Mouse (Mus musculus): ENCODE measurements around the gene Cox10.

Gene Cox10

DNA sequence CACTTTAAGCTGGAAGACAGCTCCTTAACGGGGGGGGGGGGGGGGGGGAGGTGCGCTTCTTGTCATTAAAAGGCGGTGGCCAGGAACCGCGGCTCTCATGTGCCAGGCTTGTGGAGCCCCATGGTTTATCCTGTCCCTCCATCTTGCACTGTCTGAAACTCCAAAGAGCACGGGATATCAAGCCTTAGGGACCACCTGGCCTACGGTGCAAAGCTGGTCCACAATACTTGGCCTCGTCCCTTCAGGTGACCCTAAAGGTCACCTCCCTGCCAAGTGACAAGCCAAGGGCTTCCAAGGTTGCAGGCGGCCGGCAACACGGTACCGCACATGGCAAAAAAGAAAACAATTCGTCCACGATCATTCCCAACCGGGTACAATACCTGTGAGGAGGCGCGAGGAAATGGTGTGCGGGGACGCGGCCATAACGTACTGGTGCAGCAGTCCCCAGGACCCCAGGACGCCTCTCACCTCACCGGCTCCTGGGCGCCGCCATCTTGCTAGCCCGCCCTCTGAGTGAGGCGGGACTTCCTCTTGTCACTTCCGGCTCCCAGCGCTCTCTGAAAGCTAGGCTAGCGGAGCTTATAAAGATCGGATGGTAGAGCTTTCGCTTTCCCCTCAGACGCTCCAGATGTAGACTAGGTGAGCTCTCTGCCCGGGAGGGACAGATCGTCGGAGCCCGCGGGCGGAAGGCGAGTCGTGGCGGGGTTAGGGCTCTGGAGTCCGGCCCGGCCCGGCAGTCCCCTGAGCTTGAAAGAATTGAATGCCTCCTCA is at the start of gene Cox10:
Cox10 (minus strand) TSS at position 513 of the 771 bp plus-strand sequence.
- peak; percentile 92 for DNase-seq

- no peak for DNase-seq
Observed at GRCm38 (mm10) chr11:64128016-64128415, 48.7 kb upstream of the Cox10 start.

DNA sequence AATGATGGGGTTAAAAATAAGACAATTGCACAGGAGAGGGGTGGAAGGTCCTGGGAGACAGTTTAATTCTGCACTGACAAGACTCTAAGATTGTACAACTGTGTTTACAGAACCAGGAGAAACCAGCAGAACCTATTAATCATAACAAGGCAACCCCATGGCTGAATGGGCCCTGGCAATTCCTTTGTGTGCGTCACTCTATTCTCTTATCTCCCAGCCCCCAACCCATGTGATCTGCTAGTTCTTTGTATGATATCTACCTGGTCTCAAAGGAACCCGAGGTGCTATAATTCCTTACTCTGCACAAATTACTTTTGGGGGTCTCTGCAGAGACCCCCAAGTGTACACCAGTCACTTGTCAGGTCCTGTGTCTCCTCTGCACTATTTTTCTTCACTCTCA is 46.2 kb upstream of the Cox10 start:
- no peak for DNase-seq

DNA sequence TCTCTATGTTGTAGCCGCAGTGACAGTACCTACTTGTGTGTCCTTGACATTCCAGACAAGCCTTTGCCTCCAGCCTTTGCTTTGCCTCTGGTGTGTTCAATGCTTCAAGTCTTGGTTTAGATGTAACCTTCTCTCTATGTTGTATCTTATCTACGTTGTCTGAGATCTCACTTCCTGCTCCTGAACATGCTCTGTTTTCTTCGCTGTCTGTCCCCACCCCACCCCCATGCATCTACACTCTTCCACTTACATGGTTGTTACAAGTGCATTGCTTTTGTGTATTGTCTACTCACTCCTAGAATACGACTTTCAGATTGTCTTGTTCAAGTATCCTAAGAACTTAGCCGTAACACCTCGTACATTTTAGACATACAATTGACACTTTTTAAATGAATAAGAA is 43.9 kb upstream of the Cox10 start:
- peak; percentile 15 for DNase-seq

DNA sequence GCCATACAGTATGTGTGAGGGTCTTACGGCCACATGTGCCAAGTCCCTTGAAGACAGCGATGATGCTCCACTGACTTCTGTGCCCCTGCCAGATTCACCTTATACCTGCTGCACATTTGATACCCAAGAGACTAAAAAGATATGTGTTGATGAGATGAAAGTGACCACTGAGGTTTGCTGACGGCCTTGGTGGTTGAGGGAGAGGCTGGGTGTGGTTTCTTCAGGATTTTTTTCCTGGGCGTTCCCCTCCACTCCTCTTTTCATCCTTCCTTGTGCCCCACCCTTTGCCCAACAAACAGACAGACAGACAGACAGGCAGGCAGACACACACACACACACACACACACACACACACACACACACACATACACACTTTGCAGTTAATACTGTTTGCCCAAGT is 37.4 kb upstream of the Cox10 start:
- peak; percentile 7 for DNase-seq

DNA sequence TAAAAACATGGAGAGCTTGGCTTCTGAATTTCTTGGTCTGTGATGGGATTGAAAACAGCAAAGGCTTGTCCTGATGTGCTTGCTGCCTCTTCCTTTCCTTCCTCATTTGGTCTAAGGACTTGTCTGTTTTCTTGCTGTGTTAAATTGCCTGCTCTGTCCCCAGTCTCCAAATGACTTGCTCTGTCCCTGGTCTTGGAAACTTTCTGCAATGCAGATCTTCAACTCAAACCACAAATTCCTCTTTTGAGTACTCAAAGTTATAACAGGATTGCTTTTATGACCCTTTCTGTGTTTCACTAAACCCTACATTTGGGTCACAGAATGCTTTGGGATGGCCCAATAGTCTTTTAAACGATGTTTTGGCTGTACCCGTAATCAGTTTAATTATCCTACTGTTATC is 36.6 kb upstream of the Cox10 start:
- no peak for DNase-seq

DNA sequence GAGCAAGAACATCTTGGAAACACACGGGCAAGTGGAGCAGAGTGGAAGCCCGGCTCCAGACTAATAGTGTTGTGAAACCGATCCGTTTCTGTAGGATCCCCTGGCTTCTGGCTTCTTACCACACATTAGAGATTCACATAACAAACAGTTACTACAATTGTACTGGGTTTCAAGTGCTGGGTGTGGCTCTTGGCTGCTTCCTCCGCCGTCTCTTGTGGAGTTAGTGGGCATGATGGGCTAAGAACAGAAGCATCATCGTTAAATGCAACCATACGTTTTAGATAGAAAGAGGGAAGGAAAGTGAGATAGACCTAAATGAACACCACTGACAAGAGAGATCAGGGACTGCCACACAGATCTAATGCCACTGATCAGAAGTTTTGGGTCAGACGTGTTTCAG is 35.8 kb upstream of the Cox10 start:
- no peak for DNase-seq

GRCm38 (mm10) chr11:64100060-64100459 is 20.8 kb upstream of the Cox10 start:
- DNase-seq = no peak

GRCm38 (mm10) chr11:64093058-64093457 is 13.8 kb upstream of the Cox10 start:
- DNase-seq = no peak

- DNase-seq = no peak
Observed at GRCm38 (mm10) chr11:64091150-64091549, 11.9 kb upstream of the Cox10 start.

GRCm38 (mm10) chr11:64089682-64090081 is 10.4 kb upstream of the Cox10 start:
- DNase-seq = no peak

- peak; percentile 11 for DNase-seq
Observed at GRCm38 (mm10) chr11:64085888-64086287, 6.6 kb upstream of the Cox10 start.

DNA sequence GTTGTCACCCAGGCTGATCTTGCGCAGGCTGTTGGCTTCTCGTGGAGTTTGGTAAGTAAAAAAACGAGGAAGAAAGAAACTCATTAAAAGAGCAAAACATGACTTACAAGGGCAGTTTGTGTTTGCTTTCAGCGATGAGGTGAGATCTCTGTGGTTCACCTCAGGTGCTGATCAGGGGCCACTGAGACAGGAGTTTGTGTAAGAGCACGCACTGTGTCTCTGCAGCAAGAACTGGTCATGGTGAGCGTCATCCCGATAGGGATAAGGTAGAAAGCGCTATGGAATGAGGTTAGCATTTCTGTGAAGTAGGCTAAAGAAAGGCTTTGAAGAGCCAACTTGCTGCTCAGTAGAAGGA is 436 bp upstream of the Cox10 start:
- DNase-seq = no peak

DNA sequence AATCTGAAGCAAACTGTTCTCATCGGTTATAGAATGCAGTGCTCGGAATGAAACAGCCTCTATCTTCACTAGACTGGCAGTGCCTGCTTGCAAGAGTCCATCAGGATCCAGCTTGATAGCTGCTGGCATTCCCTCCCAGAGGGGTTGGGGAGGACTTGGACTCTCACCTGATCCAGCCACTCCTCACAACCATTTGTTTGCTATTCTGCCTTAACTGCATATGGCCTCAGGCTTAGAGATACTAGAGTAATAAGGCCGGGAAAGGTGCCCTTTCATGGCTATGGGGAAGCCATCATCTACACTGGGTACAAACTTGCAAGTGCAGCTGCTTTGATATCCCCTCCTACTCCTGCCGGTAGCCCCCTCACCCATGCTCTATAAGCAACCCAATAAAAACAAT is 3.1 kb downstream of the Cox10 start:
- no peak for DNase-seq

GRCm38 (mm10) chr11:64073379-64073778 is 5.9 kb downstream of the Cox10 start:
- DNase-seq = no peak

DNA sequence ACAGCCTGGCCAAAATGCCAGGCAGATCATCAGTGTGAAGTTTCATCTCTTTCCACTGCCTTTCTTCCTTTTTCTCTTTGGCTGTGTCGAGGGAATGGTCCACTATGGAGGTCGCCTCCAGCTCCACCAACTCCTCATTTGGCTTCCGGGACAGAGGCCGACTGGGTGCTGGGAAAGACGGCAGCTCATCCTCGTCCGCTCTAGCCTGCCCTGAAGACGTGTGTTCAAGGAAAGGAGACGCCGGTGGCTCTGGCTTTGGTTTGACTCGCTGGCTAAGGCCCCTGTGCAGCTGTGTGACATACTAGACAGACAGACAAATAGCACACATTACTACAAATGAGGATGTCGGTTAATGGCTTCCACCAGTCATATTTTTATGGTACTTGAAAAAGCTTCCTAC is 7.7 kb downstream of the Cox10 start:
- DNase-seq = no peak

GRCm38 (mm10) chr11:64066001-64066400 is 13.3 kb downstream of the Cox10 start:
- no peak for DNase-seq

DNA sequence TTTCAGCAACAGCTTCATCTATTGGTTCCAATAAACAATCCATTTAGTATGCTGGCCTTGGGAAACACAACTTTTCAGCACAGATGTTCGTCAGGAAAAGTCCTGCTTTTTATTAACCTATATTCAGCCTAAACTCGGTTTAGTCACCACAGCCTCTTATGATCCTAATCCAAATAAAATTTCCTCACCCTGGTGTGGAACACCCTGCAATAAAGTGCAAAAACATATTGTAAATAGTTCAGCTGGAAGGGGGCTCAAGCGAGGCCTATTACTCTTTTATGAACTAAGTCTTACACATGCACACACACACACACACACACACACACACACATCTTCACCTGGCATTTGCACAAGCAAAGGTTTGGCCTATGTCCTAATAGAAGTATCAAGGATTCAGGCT is 16.1 kb downstream of the Cox10 start:
- no peak for DNase-seq

GRCm38 (mm10) chr11:64062226-64062625 is 17.0 kb downstream of the Cox10 start:
- no peak for DNase-seq

GRCm38 (mm10) chr11:64059305-64059704 is 20.0 kb downstream of the Cox10 start:
- no peak for DNase-seq

GRCm38 (mm10) chr11:64058474-64058873 is 20.8 kb downstream of the Cox10 start:
- no peak for DNase-seq

DNA sequence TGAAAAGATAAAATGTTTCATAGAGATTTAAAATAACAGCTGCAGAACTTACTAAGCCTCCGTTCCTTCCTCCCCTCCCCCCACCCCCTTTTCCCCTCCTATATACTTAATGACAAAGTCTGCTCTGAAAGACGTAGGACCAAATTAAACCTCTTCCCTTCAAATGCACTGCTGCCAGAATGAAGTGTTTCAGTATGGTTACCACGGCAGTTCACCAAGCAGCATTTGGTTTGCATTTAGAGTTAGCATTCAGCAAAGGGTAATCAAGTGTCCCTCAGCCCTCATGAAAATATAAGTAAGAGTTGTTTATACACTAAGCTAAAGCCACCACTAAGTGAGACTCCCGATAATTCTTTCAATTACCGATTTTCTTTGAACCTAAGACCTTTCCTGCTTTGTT is 25.9 kb downstream of the Cox10 start:
- no peak for DNase-seq

DNA sequence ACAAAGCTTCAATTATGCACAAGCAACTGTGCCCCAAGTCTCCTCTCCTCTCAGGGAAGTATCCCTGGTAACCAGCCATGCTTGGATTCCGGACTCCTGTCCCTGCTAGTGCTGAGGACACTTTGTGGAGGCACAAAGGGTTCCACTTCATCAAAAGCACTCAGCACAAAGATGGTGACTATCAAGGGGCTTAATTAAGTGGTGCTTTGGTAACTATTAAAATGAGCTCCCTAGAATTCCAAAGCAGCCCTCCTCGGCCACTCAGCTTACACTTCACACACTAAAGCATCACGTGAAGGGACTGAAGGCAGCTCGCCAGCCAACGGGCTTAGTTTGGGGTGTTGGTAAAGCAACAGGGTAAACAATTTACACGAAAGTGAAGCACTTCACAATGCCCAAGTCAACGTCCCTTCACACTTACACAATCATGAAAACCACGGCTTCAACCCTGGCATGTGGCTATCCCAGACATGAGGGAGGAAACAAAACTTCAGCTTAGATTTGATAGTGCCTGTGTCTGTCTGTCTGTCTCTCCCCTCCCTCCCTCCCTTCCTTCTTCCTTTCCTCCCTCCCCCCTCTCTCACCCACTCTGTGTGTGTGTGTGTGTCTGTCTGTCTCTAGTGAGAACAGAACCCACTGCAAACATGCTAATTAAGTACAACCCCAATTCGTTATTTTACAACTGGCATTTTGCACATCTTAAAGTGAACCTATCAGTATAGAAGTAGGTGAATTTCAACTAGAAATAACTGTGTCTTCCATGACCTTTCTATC is 27.9 kb downstream of the Cox10 start:
- DNase-seq = no peak

DNA sequence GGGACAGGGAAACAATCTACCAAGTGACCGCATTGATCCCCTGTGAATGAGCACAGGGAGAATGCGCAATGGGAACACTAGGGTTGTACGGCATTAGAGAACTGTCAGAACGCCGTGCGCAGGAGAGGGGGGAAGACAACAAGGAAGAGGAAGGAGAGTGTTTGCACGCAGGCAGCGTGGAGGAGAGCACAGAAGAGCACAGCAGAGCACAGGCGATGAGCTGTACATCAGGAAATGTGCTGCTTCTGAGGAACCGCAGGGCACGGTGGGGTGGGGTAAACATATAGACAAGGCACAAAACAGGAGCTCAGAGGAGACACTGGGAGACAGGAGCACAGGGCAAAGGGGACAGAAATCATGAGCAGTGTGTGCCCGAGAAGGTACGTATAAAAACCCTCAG is 31.8 kb downstream of the Cox10 start:
- DNase-seq = peak; percentile 40

GRCm38 (mm10) chr11:64045041-64045440 is 34.2 kb downstream of the Cox10 start:
- DNase-seq = no peak

All from thymus, postnatal 4 days (tissue).